Mouse (Mus musculus): ENCODE measurements around the gene Ms4a12.

Gene Ms4a12

DNA sequence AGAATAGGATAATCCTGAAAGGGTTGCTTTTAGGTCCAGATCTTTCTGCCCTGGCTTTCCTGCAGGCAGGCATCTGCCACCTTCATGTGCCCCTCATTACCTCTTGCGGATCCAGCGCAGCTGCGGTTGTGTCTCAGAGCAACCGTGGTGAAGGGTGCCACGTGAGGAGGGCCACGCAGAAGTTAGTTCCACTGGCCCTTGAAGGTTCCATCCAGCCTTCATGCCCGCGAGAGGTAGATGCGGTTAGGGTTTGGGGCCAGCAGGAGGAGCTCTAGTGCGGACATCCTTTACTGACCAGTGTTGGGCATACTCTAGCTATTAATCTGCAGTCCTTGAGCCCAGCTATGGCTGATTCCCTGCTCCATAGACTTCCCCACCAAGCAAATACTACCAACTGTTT is 67.1 kb downstream of the Ms4a12 start, which contains the start of gene 1700025F22Rik:
1700025F22Rik (minus strand) TSS at position 149 of the 400 bp plus-strand sequence.
- ChIA-PET CTCF (interaction anchor here in 1 of 4 experiments (0.7 to 1.1 kb wide), 4 partner anchors 8 to 19 kb away, joined by 4 read pairs; no protein-coding TSS in a partner anchor), POLR2A (interaction anchor here in 1 of 4 experiments (0.6 kb wide), 1 partner anchor 12 kb away, joined by 3 read pairs; no protein-coding TSS in a partner anchor)
